Mouse (Mus musculus) E14TG2a.4 (cell line): Measurements from ENCODE around the gene C1qtnf5.

Experiments used
- H3K27me3 ChIP-seq: 2 replicates; pipeline ENCODE4 v1.6.1; 2014; ENCODE audit warnings: low read length, control low read depth; ENCODE audit not compliant: insufficient read depth
- H3K36me3 ChIP-seq: 2 replicates; pipeline ENCODE4 v1.6.1; 2014; ENCODE audit warnings: low read length, control low read depth; ENCODE audit not compliant: insufficient read depth
- H3K4me1 ChIP-seq: replicated peaks from 2 replicates; pipeline ENCODE4 v1.6.1; 2014; ENCODE audit warnings: low read depth, low read length, control low read depth
- H3K4me3 ChIP-seq: replicated peaks from 2 replicates; pipeline ENCODE4 v1.5.1; 2014; ENCODE audit warnings: mild to moderate bottlenecking, low read length
- H3K9me3 ChIP-seq: 2 replicates; pipeline ENCODE4 v1.6.1; 2014; ENCODE audit warnings: low read length, control low read depth
- CTCF ChIP-seq: conservative IDR thresholded peaks from 2 replicates; pipeline ENCODE4 v1.5.1; 2014; ENCODE audit warnings: low read length
- NANOG ChIP-seq: IDR thresholded peaks from 2 replicates; pipeline ENCODE4 v1.6.1; 2014; ENCODE audit warnings: borderline replicate concordance, low read length, mixed read lengths
- POU5F1 ChIP-seq: IDR thresholded peaks from 2 replicates; pipeline ENCODE4 v1.6.1; 2014; ENCODE audit warnings: low read length, borderline replicate concordance

The C1qtnf5 gene

DNA sequence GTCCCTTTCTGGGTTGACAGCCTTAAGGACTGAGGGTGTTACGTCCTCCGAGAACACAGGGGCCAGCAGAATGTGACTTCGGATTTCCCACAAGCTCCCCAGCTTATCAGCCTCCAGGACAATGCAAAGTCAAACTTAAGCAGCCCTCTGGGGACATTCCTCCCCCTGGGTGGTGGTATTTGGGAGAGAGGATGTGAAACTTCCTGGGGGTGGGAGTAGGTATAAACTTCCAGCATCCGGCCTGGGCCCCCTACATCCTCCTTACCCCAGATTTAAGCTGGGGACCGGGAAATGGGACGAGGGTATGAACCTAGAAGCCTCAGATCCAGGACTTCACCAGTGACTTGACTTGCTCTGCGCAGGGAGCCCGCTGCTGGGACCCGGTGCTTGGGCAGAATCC, 22.6 kb downstream of the C1qtnf5 start:
- TF ChIP-seq POU5F1 (no peak), NANOG (no peak), CTCF (no peak)
- Histone ChIP-seq H3K27me3 (peaks cover 33% of the 10 kb centered on the region), H3K36me3 (no peaks in the 10 kb centered on the region), H3K4me3 (peak overlapping the region; percentile 74), H3K4me1 (peaks cover 87% of the 10 kb centered on the region), H3K9me3 (no peaks in the 10 kb centered on the region)

DNA sequence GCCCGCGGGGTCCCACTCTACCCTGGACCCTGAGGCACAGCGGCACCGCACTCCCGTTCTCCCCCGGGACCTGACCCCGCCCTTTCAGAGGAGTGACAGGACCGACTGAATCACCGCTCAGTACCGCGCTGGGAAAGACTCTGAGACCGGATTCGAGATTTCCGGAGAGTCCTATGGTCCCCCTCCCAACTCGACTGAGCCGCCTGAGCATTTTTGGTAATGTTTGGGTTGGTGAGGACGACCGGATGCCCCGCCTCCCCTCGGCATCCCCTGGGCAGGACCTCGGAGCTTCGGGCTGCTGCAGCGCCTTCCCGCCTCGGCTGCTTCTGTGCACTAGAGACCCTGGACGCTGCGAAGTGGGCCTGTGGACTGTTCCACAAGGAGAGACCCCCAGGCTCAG, 23.0 kb downstream of the C1qtnf5 start:
- TF ChIP-seq CTCF (no peak), NANOG (no peak), POU5F1 (no peak)
- Histone ChIP-seq H3K4me3 (peak overlapping the region; percentile 74), H3K9me3 (no peaks in the 10 kb centered on the region), H3K36me3 (no peaks in the 10 kb centered on the region), H3K4me1 (peaks cover 83% of the 10 kb centered on the region), H3K27me3 (peaks cover 37% of the 10 kb centered on the region)

DNA sequence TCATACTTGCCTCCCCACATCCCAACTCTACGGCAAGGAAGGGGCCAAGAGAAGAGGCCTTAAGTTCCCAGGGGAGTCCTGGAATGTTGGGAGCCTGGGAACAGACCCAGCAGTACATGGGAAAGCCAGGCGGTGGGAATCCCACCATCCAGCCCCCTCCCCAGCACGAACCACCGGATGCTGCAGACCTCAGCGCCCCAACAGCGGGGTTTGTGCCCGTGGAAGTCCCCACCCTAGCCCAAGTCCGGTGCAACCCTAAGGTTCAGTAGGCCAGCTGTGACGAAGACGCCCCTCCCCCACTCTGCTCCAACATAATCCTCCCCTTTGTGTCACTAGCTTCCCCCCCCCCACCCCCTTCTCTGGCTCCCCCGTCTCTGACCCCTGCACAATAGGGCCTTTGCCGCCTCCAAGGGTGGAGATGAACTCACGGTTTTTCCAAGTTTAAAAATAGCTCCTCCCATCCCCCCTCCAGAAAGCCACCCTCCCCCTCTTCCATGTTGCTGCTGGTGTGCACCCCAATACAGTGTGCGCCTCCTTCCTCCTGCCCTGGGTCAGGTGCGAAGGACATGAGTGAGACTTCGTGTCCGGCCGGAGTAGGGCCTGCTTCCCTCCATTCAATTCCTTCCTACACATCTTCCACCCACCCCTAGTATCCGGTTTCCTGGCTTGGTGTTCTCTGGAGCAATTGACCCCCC, 23.7 kb downstream of the C1qtnf5 start:
- Histone ChIP-seq H3K4me1 (peaks cover 83% of the 10 kb centered on the region), H3K9me3 (no peaks in the 10 kb centered on the region), H3K36me3 (no peaks in the 10 kb centered on the region), H3K4me3 (peak overlapping the region; percentile 74), H3K27me3 (peaks cover 44% of the 10 kb centered on the region)
- TF ChIP-seq CTCF (no peak), NANOG (no peak), POU5F1 (no peak)

DNA sequence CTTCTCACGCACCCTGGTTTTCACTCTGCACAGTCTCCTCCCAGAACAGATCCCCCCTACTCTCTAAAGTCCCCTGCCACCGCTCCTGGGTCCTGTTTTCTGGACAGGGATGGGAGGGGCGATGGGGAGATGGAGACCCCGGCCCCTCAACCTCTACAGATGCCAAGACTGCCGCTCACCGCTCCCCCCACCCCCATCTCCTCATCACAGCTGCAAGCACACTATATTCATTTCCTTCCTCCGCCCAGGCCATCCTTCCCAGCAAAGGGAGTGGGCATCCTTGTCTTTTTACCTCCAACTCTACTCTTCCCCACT, 24.2 kb downstream of the C1qtnf5 start:
- peaks cover 85% of the 10 kb centered on the region for H3K4me1 ChIP-seq
- peaks cover 2% of the 10 kb centered on the region; the same call in 1 of the 2 replicates for H3K36me3 ChIP-seq
- H3K27me3 ChIP-seq = peaks cover 49% of the 10 kb centered on the region
- H3K9me3 ChIP-seq = no peaks in the 10 kb centered on the region
- TF ChIP-seq NANOG = no peak
- no peak for TF ChIP-seq POU5F1
- TF ChIP-seq CTCF = no peak
- H3K4me3 ChIP-seq = peak overlapping the region; percentile 74

DNA sequence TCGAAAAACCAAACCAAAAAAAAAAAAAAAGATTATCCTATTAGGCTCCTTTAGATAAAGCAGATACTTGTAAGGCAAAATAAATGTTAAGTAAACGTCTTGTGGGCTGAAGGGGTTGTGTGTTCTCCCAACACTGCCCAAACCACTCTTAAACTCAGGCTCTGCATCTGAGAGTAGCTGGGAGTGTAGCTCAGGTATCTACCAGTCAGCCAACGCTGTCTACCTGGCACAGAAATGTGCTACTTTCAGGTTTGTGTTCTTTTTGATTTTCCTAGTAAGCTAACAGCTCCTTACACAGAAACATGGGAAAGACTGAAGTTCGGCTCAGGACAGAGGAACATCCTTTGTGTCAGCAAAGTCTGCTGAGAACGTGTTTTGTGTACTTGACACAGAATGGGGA, 25.2 kb downstream of the C1qtnf5 start:
- Histone ChIP-seq H3K4me1 (peaks cover 82% of the 10 kb centered on the region), H3K36me3 (peaks cover 11% of the 10 kb centered on the region), H3K27me3 (peaks cover 56% of the 10 kb centered on the region), H3K9me3 (no peaks in the 10 kb centered on the region), H3K4me3 (no peak overlapping the region)
- TF ChIP-seq NANOG (no peak), CTCF (no peak), POU5F1 (no peak)

DNA sequence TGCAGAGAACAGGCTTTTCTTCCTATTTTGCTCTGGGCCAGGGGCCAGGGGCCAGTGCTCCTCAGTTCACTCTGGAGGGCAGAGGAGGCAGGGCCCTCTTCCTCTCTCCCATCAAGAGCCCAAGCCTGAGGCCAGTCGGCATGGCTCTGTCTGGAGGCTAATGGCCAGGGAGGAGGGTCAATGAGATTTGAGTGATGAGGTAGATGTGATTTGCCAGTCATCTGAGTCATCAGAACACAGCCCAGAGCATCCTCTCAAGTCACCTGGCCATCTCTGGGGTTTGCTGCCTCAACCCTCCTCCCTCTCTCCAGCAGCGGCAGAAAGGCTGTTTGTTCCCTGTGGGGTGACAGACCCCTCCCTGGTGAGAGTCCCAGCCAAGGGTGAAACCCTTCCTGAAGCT, 26.2 kb downstream of the C1qtnf5 start:
- TF ChIP-seq POU5F1 = no peak
- no peak overlapping the region; the same call in none of the 2 replicates for H3K4me3 ChIP-seq
- peaks cover 56% of the 10 kb centered on the region for H3K27me3 ChIP-seq
- H3K36me3 ChIP-seq = peaks cover 21% of the 10 kb centered on the region
- H3K9me3 ChIP-seq = no peaks in the 10 kb centered on the region
- H3K4me1 ChIP-seq = peaks cover 80% of the 10 kb centered on the region

DNA sequence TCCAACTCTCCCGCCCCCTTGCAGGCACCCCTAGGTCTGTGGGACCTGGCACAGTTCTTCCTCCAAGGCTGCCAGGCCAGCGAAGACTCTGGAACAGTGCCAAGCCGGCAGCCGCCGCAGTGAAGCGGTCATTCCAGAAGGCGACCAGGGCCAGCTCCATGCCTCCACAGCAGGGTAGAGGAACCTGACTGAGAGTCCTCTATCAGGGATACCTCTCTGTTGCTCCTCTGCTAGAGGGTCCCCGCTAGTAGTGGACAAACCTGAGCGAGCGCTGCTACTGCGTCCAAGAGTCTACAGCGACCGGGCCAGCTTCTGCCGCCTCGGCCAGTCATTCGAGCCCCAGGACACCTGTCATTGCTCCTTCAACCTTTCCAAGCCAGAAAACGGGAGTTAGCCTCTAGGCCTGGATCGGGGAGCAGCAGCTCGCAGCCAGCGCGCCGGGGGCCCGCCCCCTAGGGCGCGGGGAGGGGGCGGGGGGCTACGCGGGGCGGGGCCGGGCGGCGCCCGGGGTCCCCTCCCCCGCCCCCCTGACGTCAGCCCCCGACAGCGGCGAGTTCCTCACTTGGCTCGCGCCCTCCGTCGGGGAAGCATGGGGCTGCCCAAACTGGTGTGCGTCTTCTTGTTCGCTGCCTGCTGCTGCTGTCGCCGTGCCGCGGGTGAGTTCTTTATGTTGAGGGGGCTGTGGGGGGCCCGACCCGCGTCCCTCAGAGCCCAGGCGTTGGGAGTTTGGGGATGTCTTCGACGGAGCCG, 27.2 kb downstream of the C1qtnf5 start, which contains the start of gene Mcam:
Gene Mcam (plus strand): TSS at position 369 of the 750 bp plus-strand sequence.
- peaks cover 80% of the 10 kb centered on the region for H3K4me1 ChIP-seq
- no peak for TF ChIP-seq NANOG
- no peak for TF ChIP-seq POU5F1
- no peak for TF ChIP-seq CTCF
- H3K27me3 ChIP-seq = peaks cover 56% of the 10 kb centered on the region
- H3K36me3 ChIP-seq = peaks cover 31% of the 10 kb centered on the region
- peak within 1 kb of the TSS; percentile 86 for H3K4me3 ChIP-seq
- no peaks in the 10 kb centered on the region for H3K9me3 ChIP-seq

DNA sequence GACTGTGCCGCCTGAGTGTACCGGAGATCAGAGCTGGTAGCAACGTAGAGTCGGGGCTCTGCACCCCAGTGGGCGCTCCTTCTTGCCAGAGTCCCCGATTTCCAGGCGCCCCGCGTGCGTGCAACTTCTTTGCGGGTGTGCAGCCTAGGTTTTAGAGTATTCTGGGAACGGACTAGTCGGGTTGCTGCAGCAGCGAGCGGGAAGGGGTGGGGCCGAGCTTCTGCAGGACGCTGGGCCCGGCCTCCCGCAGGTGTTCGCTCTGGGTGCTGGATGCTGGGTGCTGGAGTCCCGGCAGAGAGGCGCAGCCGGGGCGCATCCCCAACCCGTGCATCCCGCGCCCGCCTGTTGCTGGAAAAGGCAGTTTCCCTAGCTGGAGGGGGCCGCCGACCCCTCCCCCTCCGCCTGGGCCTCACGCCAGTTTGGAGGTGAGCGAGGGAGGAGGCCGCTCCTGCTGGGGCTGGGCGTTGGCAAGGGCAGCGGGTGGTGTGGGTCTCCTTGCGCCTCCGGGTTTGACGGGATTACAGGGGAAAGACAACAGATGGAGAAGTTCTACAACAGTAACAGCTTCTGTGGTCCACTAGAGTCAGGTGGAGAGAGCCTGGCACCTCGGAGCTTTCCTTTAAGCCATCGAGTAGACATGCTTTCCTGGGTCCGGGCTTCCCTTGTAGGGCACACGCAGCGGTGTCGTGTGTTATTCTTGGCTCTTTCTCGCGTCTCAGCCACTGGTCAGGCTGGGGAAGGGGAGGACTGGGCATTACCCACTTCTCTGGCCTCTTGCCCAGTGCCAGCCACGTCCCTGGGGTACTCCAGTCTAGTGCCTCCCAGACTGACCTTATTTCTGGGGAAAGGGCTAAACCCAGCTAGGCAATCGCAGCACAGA, 28.0 kb downstream of the C1qtnf5 start:
- H3K4me3 ChIP-seq = peak overlapping the region; percentile 86
- TF ChIP-seq POU5F1 (no peak), NANOG (no peak), CTCF (no peak)
- no peaks in the 10 kb centered on the region for H3K9me3 ChIP-seq
- H3K27me3 ChIP-seq = peaks cover 56% of the 10 kb centered on the region
- H3K36me3 ChIP-seq = peaks cover 39% of the 10 kb centered on the region
- peaks cover 80% of the 10 kb centered on the region for H3K4me1 ChIP-seq
